Comparison of ENCODE assay signal across 20 mouse cellular contexts in genomic region chr12:82603308-82603707, GRCm38 (mm10). TPM values are rescaled to one million over a fixed set of nuclear protein-coding genes. Genes with fewer than 3 reads are reported as not detected.
A peak's percentile ranks its signal among the peaks of the same experiment; 100 is the strongest.
DNase-seq lines count a peak whose midpoint lies in the region; ATAC-seq lines count a peak whose summit lies in the region.
"Had no signal": no experiment of that assay in that cellular context is flagged by ENCODE, and none has a peak within 500 bp of the region (broad histone marks: within the 10 kb centered on the region; RNA-seq: fewer than 3 reads in every experiment).

No protein-coding gene starts in this region.

- ATAC-seq in forebrain, embryonic 14.5 days = peak; percentile 55; the same call in 1 of the 2 replicates
- no peak for ATAC-seq in forebrain, embryonic 12.5 days (ENCODE audit: low FRiP score)
- ATAC-seq in midbrain, embryonic 11.5 days (ENCODE audit: low FRiP score) = no peak
- ATAC-seq in forebrain, embryonic 15.5 days (replicated peaks) = peak; percentile 51; the same call in 1 of the 2 replicates
- ATAC-seq: hindbrain, postnatal 0 days had no signal

- no peaks in the 10 kb centered on the region for H3K27me3 ChIP-seq in forebrain, embryonic 14.5 days (replicated peaks; ENCODE audit: control insufficient read depth, insufficient read depth, low read length)
- no peaks in the 10 kb centered on the region for H3K27me3 ChIP-seq in forebrain, embryonic 12.5 days
- H3K27me3 ChIP-seq in midbrain, embryonic 11.5 days (ENCODE audit: control insufficient read depth, insufficient read depth, low read length) = no peaks in the 10 kb centered on the region
- no peaks in the 10 kb centered on the region for H3K27me3 ChIP-seq in midbrain, embryonic 10.5 days (ENCODE audit: low read depth, poor library complexity, severe bottlenecking)
- H3K27me3 ChIP-seq in forebrain, embryonic 15.5 days = no peaks in the 10 kb centered on the region
- H3K27me3 ChIP-seq: CH12.LX; hindbrain, embryonic 12.5 days had no signal

- intact Hi-C loops in left cerebral cortex, postnatal 4 days (cut with DNase I) = no loop called here

- H3K36me3 ChIP-seq in forebrain, embryonic 14.5 days (ENCODE audit: control insufficient read depth, insufficient read depth, low read length) = no peaks in the 10 kb centered on the region
- H3K36me3 ChIP-seq in forebrain, embryonic 12.5 days (replicated peaks) = no peaks in the 10 kb centered on the region
- H3K36me3 ChIP-seq in midbrain, embryonic 11.5 days (ENCODE audit: control insufficient read depth, insufficient read depth, low read length) = no peaks in the 10 kb centered on the region
- no peaks in the 10 kb centered on the region for H3K36me3 ChIP-seq in midbrain, embryonic 10.5 days
- no peaks in the 10 kb centered on the region for H3K36me3 ChIP-seq in forebrain, embryonic 15.5 days
- H3K36me3 ChIP-seq: embryonic facial prominence, embryonic 10.5 days; heart, embryonic 10.5 days; hindbrain, embryonic 12.5 days had no signal

- H3K4me1 ChIP-seq in forebrain, embryonic 14.5 days (ENCODE audit: control insufficient read depth, insufficient read depth, low read length) = peaks cover 5% of the 10 kb centered on the region; the same call in 1 of the 2 replicates
- no peaks in the 10 kb centered on the region; the same call in 1 of the 2 replicates for H3K4me1 ChIP-seq in forebrain, embryonic 12.5 days
- H3K4me1 ChIP-seq in midbrain, embryonic 11.5 days (ENCODE audit: control insufficient read depth, insufficient read depth, low read length) = no peaks in the 10 kb centered on the region
- no peaks in the 10 kb centered on the region; the same call in 1 of the 2 replicates for H3K4me1 ChIP-seq in midbrain, embryonic 10.5 days
- peaks cover 9% of the 10 kb centered on the region for H3K4me1 ChIP-seq in forebrain, embryonic 15.5 days
- H3K4me1 ChIP-seq: hindbrain, embryonic 12.5 days had no signal

- WGBS in forebrain, embryonic 14.5 days = 0% methylated on average over 1 of the region's 1 CpGs
- WGBS in forebrain, embryonic 12.5 days = 27% methylated on average over 1 of the region's 1 CpGs
- 38% methylated on average over 1 of the region's 1 CpGs for WGBS in midbrain, embryonic 11.5 days
- WGBS in midbrain, embryonic 10.5 days = 81% methylated on average over 1 of the region's 1 CpGs
- 4% methylated on average over 1 of the region's 1 CpGs for whole genome bisulfite sequencing in forebrain, embryonic 15.5 days

- H3K4me2 ChIP-seq in forebrain, embryonic 14.5 days (ENCODE audit: low read length) = no peak overlapping the region
- H3K4me2 ChIP-seq in forebrain, embryonic 12.5 days = no peak overlapping the region
- no peak overlapping the region for H3K4me2 ChIP-seq in midbrain, embryonic 11.5 days
- no peak overlapping the region for H3K4me2 ChIP-seq in forebrain, embryonic 15.5 days (replicated peaks)
- H3K4me2 ChIP-seq: hindbrain, embryonic 12.5 days had no signal

- no peaks in the 10 kb centered on the region for H3K9me3 ChIP-seq in forebrain, embryonic 14.5 days (replicated peaks; ENCODE audit: control insufficient read depth, low read length)
- no peaks in the 10 kb centered on the region for H3K9me3 ChIP-seq in forebrain, embryonic 12.5 days
- H3K9me3 ChIP-seq in midbrain, embryonic 11.5 days (ENCODE audit: control insufficient read depth, low read length) = no peaks in the 10 kb centered on the region
- no peaks in the 10 kb centered on the region for H3K9me3 ChIP-seq in midbrain, embryonic 10.5 days (replicated peaks)
- no peaks in the 10 kb centered on the region for H3K9me3 ChIP-seq in forebrain, embryonic 15.5 days
- H3K9me3 ChIP-seq: embryonic facial prominence, embryonic 10.5 days; heart, embryonic 10.5 days; hindbrain, embryonic 12.5 days had no signal

- H3K9ac ChIP-seq in forebrain, embryonic 14.5 days (ENCODE audit: low read length) = no peak overlapping the region
- H3K9ac ChIP-seq in forebrain, embryonic 12.5 days = no peak overlapping the region
- no peak overlapping the region for H3K9ac ChIP-seq in midbrain, embryonic 11.5 days (ENCODE audit: low read length)
- H3K9ac ChIP-seq in forebrain, embryonic 15.5 days (replicated peaks) = no peak overlapping the region
- H3K9ac ChIP-seq: hindbrain, embryonic 12.5 days had no signal

- H3K4me3 ChIP-seq in forebrain, embryonic 14.5 days (ENCODE audit: low read depth, low read length) = no peak overlapping the region
- no peak overlapping the region for H3K4me3 ChIP-seq in forebrain, embryonic 12.5 days (replicated peaks)
- no peak overlapping the region for H3K4me3 ChIP-seq in midbrain, embryonic 11.5 days (ENCODE audit: low read depth, low read length)
- H3K4me3 ChIP-seq in midbrain, embryonic 10.5 days = no peak overlapping the region
- no peak overlapping the region for H3K4me3 ChIP-seq in forebrain, embryonic 15.5 days
- H3K4me3 ChIP-seq: embryonic facial prominence, embryonic 10.5 days; gastrocnemius, adult 2 months; heart, embryonic 10.5 days; hindbrain, embryonic 12.5 days had no signal

- H3K27ac ChIP-seq in forebrain, embryonic 14.5 days (ENCODE audit: low read depth, low read length) = no peak overlapping the region
- H3K27ac ChIP-seq in forebrain, embryonic 12.5 days = no peak overlapping the region
- no peak overlapping the region for H3K27ac ChIP-seq in midbrain, embryonic 11.5 days (ENCODE audit: low read depth, low read length)
- H3K27ac ChIP-seq in midbrain, embryonic 10.5 days (replicated peaks) = no peak overlapping the region
- H3K27ac ChIP-seq in forebrain, embryonic 15.5 days (replicated peaks) = no peak overlapping the region
- H3K27ac ChIP-seq: embryonic facial prominence, embryonic 10.5 days; gastrocnemius, adult 2 months; heart, embryonic 10.5 days; hindbrain, embryonic 12.5 days; hindbrain, postnatal 0 days had no signal

- peak; percentile 68 for DNase-seq in forebrain, embryonic 14.5 days (ENCODE audit: low spot score)
- peak; percentile 14 for DNase-seq in midbrain, embryonic 11.5 days (ENCODE audit: low spot score, missing footprints)
- no peak for DNase-seq in midbrain, embryonic 10.5 days (ENCODE audit: low spot score)
- no peak for DNase-seq in left cerebral cortex, postnatal 4 days
- no peak for DNase-seq in left cerebral cortex, adult 18-20 months (ENCODE audit: low spot score in 2 of 2)
- DNase-seq: adrenal gland, adult 2 months; adrenal gland, postnatal 25 days; cerebellum, postnatal 10 days; gastrocnemius, adult 2 months; gastrocnemius, postnatal 25 days; heart, postnatal 10 days; heart, postnatal 4 days had no signal

RNA-seq across cellular contexts. Expression of gene Rgs6, which starts 15.2 kb away (rescaled TPM):
- polyA plus RNA-seq in forebrain, embryonic 14.5 days (2014; fragmentation: Nextera tagmentation; extraction: Ambion mirVana) = 5.0 and 7.0 TPM in 2 replicates
- 1.6 and 1.8 TPM in 2 replicates for polyA plus RNA-seq in forebrain, embryonic 12.5 days (2016; fragmentation: Nextera tagmentation; extraction: Ambion mirVana)
- polyA plus RNA-seq in midbrain, embryonic 11.5 days (2014; fragmentation: Nextera tagmentation; extraction: Ambion mirVana) = 0.47 and 0.64 TPM in 2 replicates
- polyA plus RNA-seq in midbrain, embryonic 10.5 days (2016; fragmentation: Nextera tagmentation; extraction: Ambion mirVana) = 0.33 and 0.78 TPM in 2 replicates
- polyA plus RNA-seq in forebrain, embryonic 15.5 days (2015; fragmentation: Nextera tagmentation; extraction: Ambion mirVana) = 11.6 and 12.8 TPM in 2 replicates
- total RNA-seq in left cerebral cortex, postnatal 4 days (2021) = 10 to 100 TPM; 65.4 to 79.4 TPM
- total RNA-seq in left cerebral cortex, adult 18-20 months (2021) = 10 to 100 TPM; 63.9 to 70.1 TPM
- total RNA-seq: CH12.LX; granulocyte monocyte progenitor cell, adult 5-6 weeks had no signal

Comparison
In these comparisons a context has a peak if more than half of its experiments do, and no peak if none do; other contexts are left out.
1. ATAC-seq: peak in forebrain, embryonic 14.5 days (single experiment) and forebrain, embryonic 15.5 days (single experiment); none in forebrain, embryonic 12.5 days (single experiment) and midbrain, embryonic 11.5 days (single experiment).
2. DNase-seq: peak in forebrain, embryonic 14.5 days (single experiment) and midbrain, embryonic 11.5 days (single experiment); none in midbrain, embryonic 10.5 days (single experiment), left cerebral cortex, postnatal 4 days (single experiment) and left cerebral cortex, adult 18-20 months (0 of 2).